Mouse (Mus musculus): Measurements from ENCODE around the gene Gpd1.
A peak's percentile ranks its signal among the peaks of the same experiment; 100 is the strongest.

GRCm38 (mm10) chr15:99688712-99689111, 28.6 kb upstream of the Gpd1 start:
- TF ChIP-seq POLR2A (IDR thresholded peaks at IDR 0.05; ENCODE audit: control insufficient read depth, extremely low read depth, insufficient read depth, low read length, poor library complexity), result no peak
- TF ChIP-seq CTCF (IDR thresholded peaks at IDR 0.05; ENCODE audit: borderline replicate concordance, control insufficient read depth, extremely low read depth, insufficient read depth, low read length, poor library complexity), result peak; percentile 72; the same call in 1 of the 2 replicates

All from thymus, adult 2 months (tissue).